Mouse (Mus musculus) central nervous system, embryonic 18 days (tissue): Measurements from ENCODE around the gene Olfr371. TPM values are rescaled to one million over a fixed set of nuclear protein-coding genes. Genes with fewer than 3 reads are reported as not detected.

Experiments
- polyA plus RNA-seq: library from polyadenylated mRNA; depleted of rRNA; stranded (reverse); fragments of >200 nt; gene quantifications from 2 replicates; pipeline ENCODE4 v1.2.3, GENCODE M21; 2012; rRNA removed

Gene Olfr371
- polyA plus RNA-seq, result not detected in 2 replicates

DNA sequence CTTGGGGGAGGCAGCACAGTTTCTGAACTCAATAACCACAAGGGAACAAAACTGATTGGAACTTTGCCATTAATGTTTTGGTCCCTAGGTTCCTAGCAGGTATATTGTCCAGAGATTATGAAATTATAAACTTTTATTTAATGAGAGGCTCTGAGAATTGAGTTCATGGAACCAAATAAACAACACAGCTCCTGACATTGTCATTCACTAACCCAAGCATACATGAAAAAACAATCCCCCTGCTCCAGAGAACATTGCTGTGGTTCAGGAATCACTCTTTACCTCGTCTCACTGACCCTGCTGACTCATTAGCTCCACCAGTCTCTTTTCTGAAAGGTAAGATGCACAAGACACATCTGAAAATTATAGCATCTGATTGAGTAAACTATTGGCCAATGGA lies at the start of gene Olfr371:
Olfr371 (plus strand) TSS at position 301 of the 400 bp plus-strand sequence.

Other genes starting within 250 kb of the Olfr371 start
- gene Junb, start 247.3 kb upstream of the Olfr371 start, polyA plus RNA-seq, result 7.0 and 11.0 TPM in 2 replicates
- 42.6 and 48.9 TPM in 2 replicates for gene Hook2, start 235.4 kb upstream of the Olfr371 start, polyA plus RNA-seq
- 0.05 TPM in 2 replicates for gene Best2, start 211.5 kb upstream of the Olfr371 start, polyA plus RNA-seq
- 218 and 220 TPM in 2 replicates for gene Asna1, start 200.7 kb upstream of the Olfr371 start, polyA plus RNA-seq
- gene Trir, start 199.2 kb upstream of the Olfr371 start, polyA plus RNA-seq, result 203 and 208 TPM in 2 replicates
- gene Tnpo2, start 189.1 kb upstream of the Olfr371 start, polyA plus RNA-seq, result 131 and 148 TPM in 2 replicates
- 101 and 106 TPM in 2 replicates for gene Fbxw9, start 165.9 kb upstream of the Olfr371 start, polyA plus RNA-seq
- 0.66 and 0.82 TPM in 2 replicates for gene Gm5741, start 158.0 kb upstream of the Olfr371 start, polyA plus RNA-seq
- gene Dhps, start 154.2 kb upstream of the Olfr371 start, polyA plus RNA-seq, result 79.2 and 83.7 TPM in 2 replicates
- gene Wdr83os, start 145.2 kb upstream of the Olfr371 start, polyA plus RNA-seq, result 121 and 138 TPM in 2 replicates
- gene Wdr83, start 144.7 kb upstream of the Olfr371 start, polyA plus RNA-seq, result 70.0 and 71.1 TPM in 2 replicates
- 21.2 and 23.5 TPM in 2 replicates for gene Man2b1, start 142.7 kb upstream of the Olfr371 start, polyA plus RNA-seq
- gene Zfp791, start 102.9 kb upstream of the Olfr371 start, polyA plus RNA-seq, result 3.2 and 3.6 TPM in 2 replicates
- gene Cks1brt, start 74.1 kb upstream of the Olfr371 start, polyA plus RNA-seq, result not detected in 2 replicates
- 76.3 and 77.4 TPM in 2 replicates for gene Orc6, start 73.6 kb downstream of the Olfr371 start, polyA plus RNA-seq
- 98.5 and 106 TPM in 2 replicates for gene Vps35, start 73.8 kb downstream of the Olfr371 start, polyA plus RNA-seq
- gene Mylk3, start 160.4 kb downstream of the Olfr371 start, polyA plus RNA-seq, result 0.05 and 0.11 TPM in 2 replicates
- gene 4921524J17Rik, start 206.8 kb downstream of the Olfr371 start, polyA plus RNA-seq, result 29.2 and 31.8 TPM in 2 replicates